Mouse (Mus musculus) midbrain, embryonic 10.5 days (tissue): Measurements from ENCODE around the gene Tent5c. TPM values are rescaled to one million over a fixed set of nuclear protein-coding genes. Genes with fewer than 3 reads are reported as not detected.
"Not testable (repeated sequence)": the region's sequence is repeated elsewhere in the genome, so short reads cannot be mapped to it uniquely, and the experiment has no call there.

Source experiments
- DNase-seq: peaks from one replicate; pipeline ENCODE4 v3.0.0-alpha.2; 2017; ENCODE audit warnings: low spot score
- H3K27ac ChIP-seq: fragments of 300-500 bp; sonication (generic); replicated peaks from 2 replicates; pipeline ENCODE4 v1.5.1; 2016; ENCODE audit warnings: mild to moderate bottlenecking
- H3K27me3 ChIP-seq: fragments of 300-500 bp; sonication (generic); 2 replicates; pipeline ENCODE4 v1.6.1; 2016; ENCODE audit warnings: low read depth, mild to moderate bottlenecking; ENCODE audit not compliant: poor library complexity, severe bottlenecking
- H3K36me3 ChIP-seq: fragments of 300-500 bp; sonication (generic); 2 replicates; pipeline ENCODE4 v1.6.1; 2016; ENCODE audit warnings: mild to moderate bottlenecking, moderate library complexity
- H3K4me1 ChIP-seq: fragments of 300-500 bp; sonication (generic); 2 replicates; pipeline ENCODE4 v1.6.1; 2016
- H3K4me3 ChIP-seq: fragments of 300-500 bp; sonication (generic); 2 replicates; pipeline ENCODE4 v1.5.1; 2016; ENCODE audit warnings: mild to moderate bottlenecking, moderate library complexity
- H3K9me3 ChIP-seq: fragments of 300-500 bp; sonication (generic); replicated peaks from 2 replicates; pipeline ENCODE4 v1.6.1; 2016; ENCODE audit warnings: mild to moderate bottlenecking
- WGBS: fragments of 180-500 bp; shearing (Covaris S2); methylation state at CpG from one replicate; pipeline ENCODE4 v1.1.7; 2016; 5-methylcytosine and 5-hydroxymethylcytosine counted together
- polyA plus RNA-seq: library from polyadenylated mRNA; unstranded; fragments of >200 nt; fragmentation: Nextera tagmentation; extraction: Ambion mirVana; gene quantifications from 2 replicates; pipeline ENCODE4 v1.2.1, GENCODE M21; 2016

Gene Tent5c
- polyA plus RNA-seq, 1 experiment from 2014 or later = 1.6 TPM

DNA sequence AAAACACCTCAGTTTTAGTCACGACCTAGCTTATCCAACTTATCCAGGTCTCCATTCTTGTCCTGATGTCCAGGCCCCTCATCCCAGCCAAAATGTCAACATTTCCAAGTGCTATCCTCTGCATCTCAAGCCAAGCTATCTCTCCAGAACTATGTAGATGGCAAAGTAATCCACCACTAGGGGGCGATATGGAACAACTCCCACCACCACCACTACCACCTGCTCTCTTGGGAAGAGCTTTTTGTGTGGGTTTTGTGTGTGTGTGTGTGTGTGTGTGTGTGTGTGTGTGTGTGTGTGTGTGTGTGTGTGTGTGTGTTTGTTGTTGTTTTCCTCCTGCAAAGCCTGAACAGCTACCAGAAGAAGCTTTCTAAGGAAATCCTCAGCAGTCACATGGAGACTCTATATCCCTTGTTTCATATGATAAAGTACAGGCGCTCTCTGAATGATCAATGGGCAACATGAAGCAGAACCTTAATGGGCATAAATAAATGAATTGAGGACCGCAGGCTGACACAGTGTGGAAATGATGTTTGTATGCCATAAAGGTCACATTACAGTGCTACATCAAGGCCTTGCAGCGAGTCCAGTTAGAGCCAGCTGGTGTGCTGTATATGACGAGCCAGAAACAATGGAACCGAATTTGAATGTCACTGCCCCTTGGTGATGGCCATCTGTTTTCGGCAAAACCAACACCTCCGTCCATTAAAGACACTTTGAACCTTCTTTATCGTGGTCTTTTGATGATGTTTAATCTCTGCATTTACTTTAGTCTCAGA, 66.5 kb downstream of the Tent5c start:
- peak; percentile 44 for DNase-seq
- no peaks in the 10 kb centered on the region for H3K27me3 ChIP-seq
- H3K9me3 ChIP-seq = no peaks in the 10 kb centered on the region
- no peaks in the 10 kb centered on the region for H3K36me3 ChIP-seq
- H3K4me3 ChIP-seq = no peak overlapping the region
- H3K4me1 ChIP-seq = peaks cover 14% of the 10 kb centered on the region
- no peak overlapping the region for H3K27ac ChIP-seq
- 79% methylated on average over 10 of the region's 10 CpGs for WGBS

- WGBS = 89% methylated on average over 6 of the region's 6 CpGs
- Histone ChIP-seq H3K27me3 (no peaks in the 10 kb centered on the region), H3K36me3 (no peaks in the 10 kb centered on the region), H3K4me1 (peaks cover 17% of the 10 kb centered on the region), H3K9me3 (no peaks in the 10 kb centered on the region), H3K27ac (no peak overlapping the region), H3K4me3 (no peak overlapping the region)
- DNase-seq = no peak
These were observed 67.8 kb downstream of the Tent5c start for GRCm38 (mm10) chr3:100421354-100421753.

GRCm38 (mm10) chr3:100420691-100421056, 68.5 kb downstream of the Tent5c start:
- H3K36me3 ChIP-seq = no peaks in the 10 kb centered on the region

GRCm38 (mm10) chr3:100419962-100420690, 69.0 kb downstream of the Tent5c start:
- no peaks in the 10 kb centered on the region for H3K27me3 ChIP-seq
- no peak for DNase-seq

More at GRCm38 (mm10) chr3:100420691-100421056, 68.5 kb downstream of the Tent5c start:
- Histone ChIP-seq H3K27ac (no peak overlapping the region), H3K4me3 (no peak overlapping the region), H3K4me1 (peaks cover 17% of the 10 kb centered on the region), H3K9me3 (no peaks in the 10 kb centered on the region), H3K27me3 (no peaks in the 10 kb centered on the region)
- DNase-seq = no peak
- 71% methylated on average over 5 of the region's 5 CpGs for WGBS

DNA sequence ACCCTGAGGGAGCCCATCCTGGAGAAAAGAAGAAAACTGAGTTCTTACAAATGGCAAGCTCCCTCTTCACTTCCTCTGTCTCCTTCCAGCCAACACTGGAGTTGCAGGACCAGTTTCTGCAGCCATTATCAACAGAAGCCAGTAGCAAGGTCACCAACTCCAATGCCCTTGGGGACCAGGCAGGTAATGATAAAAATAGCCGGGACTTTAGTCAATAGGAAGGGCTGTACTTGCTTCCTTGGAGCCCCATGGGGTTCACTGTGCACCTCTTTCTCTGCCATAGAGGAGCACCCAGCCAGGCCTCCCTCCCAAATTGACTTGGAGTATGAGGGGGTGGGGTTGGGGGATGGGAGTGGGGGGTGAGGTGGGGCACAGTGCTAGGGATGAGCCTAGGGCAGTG, 70.7 kb downstream of the Tent5c start:
- WGBS = 92% methylated on average over 1 of the region's 1 CpGs
- no peaks in the 10 kb centered on the region for H3K36me3 ChIP-seq
- H3K27ac ChIP-seq = 0 out of 2 replicates have a peak overlapping the region, but pooled peaks have one; percentile 42
- no peak for DNase-seq
- H3K4me3 ChIP-seq = no peak overlapping the region
- H3K27me3 ChIP-seq = no peaks in the 10 kb centered on the region
- H3K4me1 ChIP-seq = peaks cover 17% of the 10 kb centered on the region
- no peaks in the 10 kb centered on the region for H3K9me3 ChIP-seq

More at GRCm38 (mm10) chr3:100419962-100420690, 69.0 kb downstream of the Tent5c start:
- no peaks in the 10 kb centered on the region for H3K36me3 ChIP-seq
- no peaks in the 10 kb centered on the region for H3K9me3 ChIP-seq
- H3K4me3 ChIP-seq = no peak overlapping the region
- 86% methylated on average over 10 of the region's 10 CpGs for WGBS
- H3K27ac ChIP-seq = no peak overlapping the region
- peaks cover 17% of the 10 kb centered on the region for H3K4me1 ChIP-seq

DNA sequence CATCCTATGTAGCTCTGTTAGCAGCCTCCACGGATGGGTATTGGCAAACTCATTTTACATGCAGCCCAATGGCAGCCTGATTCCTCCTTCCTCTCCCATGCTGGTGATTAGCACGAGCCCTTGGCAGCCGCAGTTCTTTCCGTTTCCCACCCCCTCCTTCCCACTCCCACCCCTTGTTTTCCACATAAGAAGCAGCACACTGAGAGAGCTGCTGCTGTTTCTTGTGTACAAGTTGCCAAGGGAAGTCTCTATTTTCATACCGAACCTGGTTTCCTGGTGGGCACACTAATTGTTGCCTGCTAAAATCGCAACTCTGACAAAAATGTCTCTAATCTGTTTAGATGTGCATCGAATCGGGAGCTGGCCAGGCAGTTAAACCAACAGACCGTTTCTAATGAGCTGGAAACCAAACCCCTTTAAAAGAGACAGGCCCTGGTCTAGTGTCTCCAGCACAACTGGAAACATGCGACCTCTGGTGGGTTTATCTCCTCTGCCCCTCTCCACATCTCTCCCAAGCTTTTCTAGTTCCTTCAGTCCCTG, 71.3 kb downstream of the Tent5c start:
- 22% methylated on average over 10 of the region's 10 CpGs for WGBS

DNA sequence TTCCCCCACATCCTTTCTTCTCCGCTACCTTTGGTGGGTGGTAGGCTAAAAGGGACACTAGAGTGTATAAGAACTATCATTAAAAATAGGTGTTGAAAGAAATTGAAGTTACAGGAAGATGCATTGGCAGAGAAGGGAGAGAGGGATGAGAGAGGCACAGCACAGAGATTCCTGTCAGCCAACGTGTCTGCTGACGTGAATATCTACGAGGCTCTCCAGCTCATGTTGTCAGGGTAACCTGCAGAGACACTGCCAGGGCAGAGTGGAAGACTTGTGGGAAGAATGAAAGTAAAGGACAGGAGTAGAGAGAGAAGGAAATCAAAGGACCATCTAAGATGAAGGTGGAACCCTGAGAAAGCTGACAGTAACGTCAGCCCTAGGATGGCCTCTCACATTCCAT, 73.5 kb downstream of the Tent5c start:
- H3K4me1 ChIP-seq = peaks cover 17% of the 10 kb centered on the region
- DNase-seq = no peak
- H3K9me3 ChIP-seq = no peaks in the 10 kb centered on the region
- H3K4me3 ChIP-seq = no peak overlapping the region
- no peak overlapping the region for H3K27ac ChIP-seq
- 88% methylated on average over 5 of the region's 5 CpGs for whole genome bisulfite sequencing
- H3K27me3 ChIP-seq = no peaks in the 10 kb centered on the region
- no peaks in the 10 kb centered on the region for H3K36me3 ChIP-seq

More for the DNA sequence above, 71.3 kb downstream of the Tent5c start:
- H3K4me1 ChIP-seq = peaks cover 17% of the 10 kb centered on the region
- no peaks in the 10 kb centered on the region for H3K9me3 ChIP-seq
- peak; percentile 29 for DNase-seq
- H3K4me3 ChIP-seq = peak overlapping the region; percentile 9; the same call in 1 of the 2 replicates
- peak overlapping the region; percentile 42 for H3K27ac ChIP-seq
- H3K36me3 ChIP-seq = no peaks in the 10 kb centered on the region
- H3K27me3 ChIP-seq = no peaks in the 10 kb centered on the region

GRCm38 (mm10) chr3:100413586-100413985, 75.5 kb downstream of the Tent5c start:
- not testable (repeated sequence) for H3K4me3 ChIP-seq, H3K27ac ChIP-seq, DNase-seq, H3K27me3 ChIP-seq, H3K9me3 ChIP-seq, H3K36me3 ChIP-seq
- H3K4me1 ChIP-seq = peaks cover 14% of the 10 kb centered on the region
- WGBS = 96% methylated on average over 3 of the region's 3 CpGs

DNA sequence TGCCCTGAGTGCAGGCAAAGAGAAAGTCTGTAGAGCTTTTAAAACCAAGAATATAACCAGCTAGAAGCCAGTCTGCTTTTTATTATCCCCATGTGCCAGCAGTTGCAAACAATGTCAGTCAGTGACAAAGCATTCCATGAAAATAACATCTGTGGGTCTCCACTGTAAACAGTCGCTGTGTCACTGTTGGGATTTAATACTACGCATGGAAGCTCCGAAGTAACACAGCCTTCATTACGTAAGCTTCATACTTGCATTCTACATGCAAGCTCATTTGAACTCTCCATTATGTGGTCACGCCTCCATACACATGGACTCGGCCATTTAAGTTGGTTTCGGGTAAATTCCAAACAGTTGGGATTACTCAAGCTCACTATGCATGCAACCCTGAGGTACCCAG, 77.2 kb downstream of the Tent5c start:
- WGBS = 95% methylated on average over 7 of the region's 7 CpGs
- DNase-seq = no peak

GRCm38 (mm10) chr3:100409280-100409679, 79.8 kb downstream of the Tent5c start:
- Histone ChIP-seq H3K27ac (no peak overlapping the region), H3K9me3 (no peaks in the 10 kb centered on the region), H3K36me3 (no peaks in the 10 kb centered on the region), H3K4me3 (no peak overlapping the region), H3K4me1 (no peaks in the 10 kb centered on the region), H3K27me3 (no peaks in the 10 kb centered on the region)
- 90% methylated on average over 2 of the region's 2 CpGs for WGBS
- no peak for DNase-seq

More for the DNA sequence above, 77.2 kb downstream of the Tent5c start:
- no peak overlapping the region for H3K4me3 ChIP-seq
- no peaks in the 10 kb centered on the region for H3K36me3 ChIP-seq
- no peaks in the 10 kb centered on the region for H3K27me3 ChIP-seq
- no peak overlapping the region for H3K27ac ChIP-seq
- no peaks in the 10 kb centered on the region for H3K9me3 ChIP-seq
- H3K4me1 ChIP-seq = no peaks in the 10 kb centered on the region

DNA sequence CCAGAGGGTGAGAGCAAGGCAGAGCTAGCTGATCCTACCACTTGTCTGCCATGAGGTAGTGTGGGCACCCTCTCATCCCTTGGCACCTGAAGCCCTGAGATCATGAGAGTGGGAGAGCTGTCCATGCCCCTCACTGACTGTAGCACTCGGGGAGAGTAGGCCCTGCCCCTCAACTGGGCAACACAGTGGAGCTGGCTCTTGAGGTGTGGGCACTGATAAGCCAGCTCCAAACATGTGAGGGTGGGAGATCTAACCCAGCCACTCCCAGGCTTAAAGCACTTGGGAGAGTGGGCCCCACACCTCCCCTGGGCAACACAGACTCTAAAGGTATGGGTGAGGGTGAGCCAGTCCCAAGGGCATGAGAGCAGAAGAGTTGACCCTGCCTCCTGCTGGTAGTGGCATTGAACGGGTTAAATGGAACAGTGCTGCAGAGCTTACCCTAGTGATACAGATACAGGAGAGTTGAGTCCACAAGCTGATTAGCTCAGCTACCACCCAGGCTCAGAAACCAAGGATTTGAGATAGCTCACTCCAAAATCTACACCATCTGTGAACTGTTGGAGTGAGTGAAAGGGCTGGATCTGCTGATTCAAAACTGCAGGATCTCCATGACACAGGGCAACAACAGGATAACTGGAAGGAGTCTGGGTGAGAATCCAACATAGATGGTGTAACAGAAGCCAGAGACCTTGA, 80.6 kb downstream of the Tent5c start:
- no peak for DNase-seq
- Histone ChIP-seq H3K27ac (no peak overlapping the region), H3K36me3 (no peaks in the 10 kb centered on the region), H3K9me3 (no peaks in the 10 kb centered on the region), H3K4me1 (no peaks in the 10 kb centered on the region), H3K27me3 (no peaks in the 10 kb centered on the region), H3K4me3 (no peak overlapping the region)
- WGBS = 88% methylated on average over 2 of the region's 2 CpGs

- Histone ChIP-seq H3K27me3 (no peaks in the 10 kb centered on the region), H3K27ac (no peak overlapping the region), H3K36me3 (no peaks in the 10 kb centered on the region), H3K4me1 (no peaks in the 10 kb centered on the region), H3K4me3 (no peak overlapping the region), H3K9me3 (no peaks in the 10 kb centered on the region)
- DNase-seq = no peak
- WGBS = 96% methylated on average over 4 of the region's 4 CpGs
These were observed 86.5 kb downstream of the Tent5c start for GRCm38 (mm10) chr3:100402656-100403055.
